Mouse (Mus musculus) embryonic facial prominence, embryonic 14.5 days (tissue): ENCODE measurements around the gene Furin. TPM values are rescaled to one million over a fixed set of nuclear protein-coding genes. Genes with fewer than 3 reads are reported as not detected.

ENCODE experiments used
- ATAC-seq: fragments of 200-750 bp; cut with Nextera tagmentation; 2 replicates; pipeline ENCODE4 v1.8.0; 2017; ENCODE audit warnings: low read depth, moderate number of reproducible peaks, moderate TSS enrichment
- DNase-seq: peaks from one replicate; pipeline ENCODE4 v3.0.0-alpha.2; 2015; ENCODE audit warnings: low spot score
- H3K27ac ChIP-seq: fragments of 300-500 bp; sonication (generic); replicated peaks from 2 replicates; pipeline ENCODE4 v1.5.1; 2014; ENCODE audit warnings: low read depth, mild to moderate bottlenecking, low read length, moderate library complexity
- H3K27me3 ChIP-seq: fragments of 300-500 bp; sonication (generic); replicated peaks from 2 replicates; pipeline ENCODE4 v1.6.1; 2014; ENCODE audit warnings: low read length; ENCODE audit not compliant: control insufficient read depth, insufficient read depth
- H3K36me3 ChIP-seq: fragments of 300-500 bp; sonication (generic); 2 replicates; pipeline ENCODE4 v1.6.1; 2014; ENCODE audit warnings: low read length, mixed read lengths; ENCODE audit not compliant: control insufficient read depth, insufficient read depth
- H3K4me1 ChIP-seq: fragments of 300-500 bp; sonication (generic); 2 replicates; pipeline ENCODE4 v1.6.1; 2014; ENCODE audit warnings: antibody characterized with exemption, low read length; ENCODE audit not compliant: control insufficient read depth, insufficient read depth
- H3K4me2 ChIP-seq: fragments of 300-500 bp; sonication (generic); 2 replicates; pipeline ENCODE4 v1.6.1; 2014; ENCODE audit warnings: low read depth, mild to moderate bottlenecking, low read length, moderate library complexity, mixed read lengths
- H3K4me3 ChIP-seq: fragments of 300-500 bp; sonication (generic); 2 replicates; pipeline ENCODE4 v1.5.1; 2014; ENCODE audit warnings: low read depth, mild to moderate bottlenecking, low read length
- H3K9ac ChIP-seq: fragments of 300-500 bp; sonication (generic); 2 replicates; pipeline ENCODE4 v1.6.1; 2014; ENCODE audit warnings: low read depth, mild to moderate bottlenecking, low read length, moderate library complexity, mixed read lengths
- H3K9me3 ChIP-seq: fragments of 300-500 bp; sonication (generic); 2 replicates; pipeline ENCODE4 v1.6.1; 2016; ENCODE audit warnings: low read length; ENCODE audit not compliant: control insufficient read depth
- WGBS: fragments of 180-500 bp; shearing (Covaris S2); extraction: QIAGEN DNeasy Blood & Tissue Kit; methylation state at CpG from one replicate; pipeline ENCODE4 v1.1.7; 2014; 5-methylcytosine and 5-hydroxymethylcytosine counted together
- polyA plus RNA-seq: library from polyadenylated mRNA; unstranded; fragments of >200 nt; fragmentation: Nextera tagmentation; extraction: Ambion mirVana; gene quantifications from 2 replicates; pipeline ENCODE4 v1.2.1, GENCODE M21; 2014

Gene Furin
- polyA plus RNA-seq, 1 experiment from 2014 or later: 17.2 TPM

DNA sequence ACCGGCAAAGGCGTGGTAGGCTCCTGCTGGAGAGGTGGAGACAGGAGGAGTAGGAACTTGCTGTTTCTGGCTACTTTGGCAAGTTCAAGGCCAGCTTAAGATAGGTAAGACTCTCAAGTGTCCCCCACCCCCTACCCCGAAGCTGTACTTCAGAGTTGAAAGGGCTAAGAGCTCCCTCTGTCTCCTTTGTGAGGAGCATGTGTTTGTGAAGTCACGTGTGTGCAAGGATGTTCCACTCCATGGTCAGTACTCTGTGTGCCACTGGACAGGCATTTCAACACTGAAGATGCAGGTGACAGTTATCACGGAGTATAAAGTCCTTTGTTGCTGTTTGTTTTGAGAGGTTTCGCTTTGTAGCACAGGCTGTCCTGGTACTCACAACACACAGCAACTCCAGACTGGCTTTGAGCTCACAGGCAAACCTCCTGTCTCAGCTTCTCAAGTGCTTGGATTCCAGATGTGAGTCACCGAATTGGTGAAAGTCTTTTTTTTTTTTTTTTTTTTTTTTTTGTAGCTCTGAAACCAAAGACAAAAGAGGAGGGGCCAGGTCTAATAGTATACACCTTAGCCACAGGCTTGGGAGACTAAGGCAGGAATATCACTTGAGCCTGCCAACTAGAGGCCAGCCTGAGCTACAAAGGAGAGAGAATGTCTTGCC is 41.1 kb upstream of the Furin start:
- DNase-seq: no peak
- Histone ChIP-seq H3K36me3 (no peaks in the 10 kb centered on the region), H3K27me3 (no peaks in the 10 kb centered on the region), H3K4me3 (no peak overlapping the region), H3K9ac (no peak overlapping the region), H3K4me2 (no peak overlapping the region), H3K27ac (no peak overlapping the region), H3K9me3 (no peaks in the 10 kb centered on the region), H3K4me1 (peaks cover 17% of the 10 kb centered on the region)
- WGBS: 77% methylated on average over 7 of the region's 7 CpGs
- ATAC-seq: no peak

DNA sequence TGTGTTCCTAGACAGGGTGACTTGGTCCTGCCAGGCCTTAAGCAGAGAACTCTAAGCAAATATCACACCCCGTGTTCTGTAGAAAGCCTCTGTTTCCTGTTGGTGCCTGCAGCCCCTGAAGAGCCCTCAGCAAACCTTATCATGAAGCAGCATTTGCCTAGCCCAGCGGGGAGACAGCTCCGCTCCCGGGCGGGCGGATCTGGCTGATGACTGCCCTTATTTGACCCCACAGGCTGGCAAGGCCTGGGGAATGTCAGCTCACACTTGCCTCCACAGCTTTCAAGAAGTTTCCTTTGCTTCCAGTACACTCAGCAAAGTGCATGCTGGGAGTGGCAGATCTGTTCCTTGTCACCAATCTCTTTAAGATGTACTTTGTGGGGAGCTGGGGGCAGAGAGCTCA is 40.3 kb upstream of the Furin start:
- Histone ChIP-seq H3K9me3 (no peaks in the 10 kb centered on the region), H3K27ac (no peak overlapping the region), H3K4me2 (no peak overlapping the region), H3K36me3 (no peaks in the 10 kb centered on the region), H3K27me3 (no peaks in the 10 kb centered on the region), H3K4me3 (no peak overlapping the region), H3K4me1 (peaks cover 17% of the 10 kb centered on the region), H3K9ac (no peak overlapping the region)
- ATAC-seq (no peak), DNase-seq (no peak)
- WGBS: 40% methylated on average over 6 of the region's 6 CpGs

DNA sequence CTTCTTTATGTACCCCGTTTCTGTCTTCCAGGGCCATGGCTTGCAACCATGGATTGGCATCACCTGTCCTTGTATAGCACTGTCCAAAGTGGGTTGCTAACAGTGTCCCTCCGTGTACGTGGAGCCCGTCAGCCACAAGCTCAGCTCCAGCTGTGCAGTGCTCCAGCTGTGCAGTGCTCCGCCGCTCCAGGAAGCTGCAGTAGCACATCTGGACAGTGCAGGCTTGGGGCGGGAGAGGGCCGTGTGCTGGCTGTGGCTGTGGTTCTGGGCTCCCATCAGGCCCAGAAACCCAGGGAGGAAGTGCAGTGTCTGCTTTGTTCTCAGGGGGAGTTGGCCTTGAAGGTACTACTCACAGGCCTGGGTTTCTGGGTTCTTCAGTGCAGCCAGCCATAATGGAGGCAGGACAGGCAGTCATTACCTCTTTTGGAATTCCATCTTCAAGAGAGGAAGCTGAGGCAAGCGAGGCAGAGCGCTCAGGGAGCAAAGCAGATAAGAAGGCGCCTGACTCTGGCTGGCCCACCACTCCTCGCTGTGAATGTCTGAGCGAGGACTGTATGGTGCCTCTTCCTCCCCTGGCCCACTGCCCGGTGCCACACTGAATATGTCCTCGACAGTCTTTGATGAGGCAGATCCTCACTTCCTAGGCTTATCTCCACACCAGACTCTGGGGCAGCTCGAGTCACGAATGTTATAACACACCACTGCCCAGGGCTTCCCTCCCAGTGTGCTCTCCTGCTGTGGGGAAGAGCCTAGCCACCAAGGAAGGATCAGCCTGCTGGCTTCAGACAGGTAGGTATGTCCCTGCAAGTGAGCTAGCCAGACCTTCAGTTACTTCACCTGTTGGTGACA is 39.4 kb upstream of the Furin start:
- Histone ChIP-seq H3K9ac (no peak overlapping the region), H3K27ac (no peak overlapping the region), H3K4me1 (peaks cover 20% of the 10 kb centered on the region), H3K9me3 (no peaks in the 10 kb centered on the region), H3K4me3 (no peak overlapping the region), H3K4me2 (no peak overlapping the region), H3K36me3 (no peaks in the 10 kb centered on the region), H3K27me3 (no peaks in the 10 kb centered on the region)
- 71% methylated on average over 17 of the region's 17 CpGs for WGBS
- no peak for DNase-seq
- no peak for ATAC-seq

DNA sequence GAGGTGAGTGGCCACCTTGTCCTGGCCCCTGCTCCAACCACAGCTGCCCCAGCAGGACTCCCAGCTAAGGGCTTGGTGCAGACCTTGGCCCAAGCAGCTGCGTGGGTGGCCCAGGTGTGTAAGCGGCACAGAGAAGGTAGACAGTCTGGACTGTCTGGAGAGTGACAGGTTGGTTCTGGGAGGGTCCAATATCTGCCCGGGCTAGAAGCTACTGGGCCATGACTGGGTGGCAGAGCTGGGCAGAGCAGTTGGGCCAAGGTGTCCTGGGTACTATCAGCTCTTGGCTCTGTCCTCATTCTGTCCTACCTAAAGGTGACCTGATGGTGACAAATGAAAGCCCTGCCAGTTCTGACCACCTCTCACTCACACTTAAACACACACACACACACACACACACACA is 37.9 kb upstream of the Furin start:
- ATAC-seq: no peak
- no peak overlapping the region for H3K27ac ChIP-seq

DNA sequence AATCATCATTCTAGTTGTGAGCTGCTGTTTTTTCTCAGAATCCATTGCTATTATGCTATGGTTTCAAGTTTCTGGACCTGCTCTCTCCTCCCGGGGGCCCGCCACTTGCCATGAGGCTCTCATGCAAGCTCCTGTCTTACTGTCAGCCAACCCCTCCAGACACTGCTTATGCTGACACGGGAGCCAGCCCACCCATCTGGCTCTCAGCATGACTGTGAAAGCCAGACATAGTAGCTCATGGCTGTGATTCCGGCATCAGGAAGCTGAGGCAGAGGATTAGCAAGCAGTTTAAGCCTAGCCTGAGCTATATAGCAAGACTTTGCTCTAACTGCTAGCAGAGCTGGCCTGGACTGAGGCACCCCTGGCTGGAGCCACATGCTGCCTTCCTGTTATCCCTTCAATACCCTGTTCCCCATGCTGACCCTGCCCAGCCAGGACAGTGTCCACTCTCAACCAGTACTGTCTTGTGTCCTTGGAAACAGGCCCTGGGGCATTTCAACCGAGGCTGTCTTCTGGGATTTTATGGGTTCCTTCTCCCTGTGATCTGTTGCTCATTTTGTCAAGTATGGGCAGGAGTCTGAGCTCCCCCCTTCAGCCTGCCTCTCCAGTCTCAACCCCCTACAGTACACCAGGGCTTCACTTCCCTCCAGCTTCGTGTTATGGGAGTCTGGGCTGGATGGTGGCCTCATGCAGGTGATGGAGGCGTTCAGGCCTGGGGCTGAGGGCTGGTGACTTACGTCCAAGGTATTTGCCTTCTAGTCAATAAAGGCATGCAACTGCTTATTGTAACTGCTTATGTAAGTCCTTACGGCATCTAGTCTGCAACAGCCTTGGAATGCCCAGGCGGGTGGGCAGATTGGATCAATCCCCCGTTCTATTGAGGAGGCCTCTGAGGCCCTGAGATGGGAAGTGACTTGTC is 37.0 kb upstream of the Furin start:
- Histone ChIP-seq H3K9me3 (no peaks in the 10 kb centered on the region), H3K4me2 (no peak overlapping the region), H3K4me3 (no peak overlapping the region), H3K27me3 (no peaks in the 10 kb centered on the region), H3K27ac (0 out of 2 replicates have a peak overlapping the region, but pooled peaks have one; percentile 12), H3K36me3 (no peaks in the 10 kb centered on the region), H3K9ac (no peak overlapping the region), H3K4me1 (peaks cover 26% of the 10 kb centered on the region)
- WGBS: 44% methylated on average over 11 of the region's 11 CpGs
- DNase-seq: peak; percentile 69
- peak; percentile 38; the same call in 1 of the 2 replicates for ATAC-seq

More for the DNA sequence above, 37.9 kb upstream of the Furin start:
- WGBS: 75% methylated on average over 3 of the region's 3 CpGs
- Histone ChIP-seq H3K9ac (no peak overlapping the region), H3K4me2 (no peak overlapping the region), H3K4me1 (peaks cover 26% of the 10 kb centered on the region), H3K36me3 (no peaks in the 10 kb centered on the region), H3K27me3 (no peaks in the 10 kb centered on the region), H3K4me3 (no peak overlapping the region), H3K9me3 (no peaks in the 10 kb centered on the region)
- DNase-seq: no peak

DNA sequence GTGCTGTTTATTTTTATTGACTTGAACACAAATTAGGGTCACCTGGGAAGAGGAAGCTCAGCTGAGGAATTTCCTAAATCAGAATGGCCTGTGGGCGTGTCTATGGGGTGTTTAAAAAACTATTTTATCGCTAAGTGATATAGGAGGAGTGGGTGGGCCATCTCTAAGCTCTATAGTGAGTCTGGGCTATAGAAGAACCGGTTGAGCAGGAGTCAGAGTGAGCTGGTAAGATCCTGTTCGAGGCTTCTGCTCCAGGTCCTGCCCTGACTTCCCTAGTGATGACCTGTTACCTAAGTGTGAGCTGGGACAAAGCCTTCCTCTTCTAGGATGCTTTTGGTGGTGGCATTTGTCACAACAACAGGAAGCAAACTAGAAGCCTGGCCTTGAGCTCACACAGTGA is 35.4 kb upstream of the Furin start:
- DNase-seq: no peak
- H3K36me3 ChIP-seq: no peaks in the 10 kb centered on the region
- H3K27me3 ChIP-seq: no peaks in the 10 kb centered on the region
- H3K9me3 ChIP-seq: no peaks in the 10 kb centered on the region
- 0 out of 2 replicates have a peak, but pooled peaks have one; percentile 28 for ATAC-seq
- H3K27ac ChIP-seq: no peak overlapping the region
- H3K4me2 ChIP-seq: no peak overlapping the region
- 52% methylated on average over 4 of the region's 4 CpGs for WGBS
- H3K4me3 ChIP-seq: no peak overlapping the region
- H3K9ac ChIP-seq: no peak overlapping the region
- H3K4me1 ChIP-seq: peaks cover 26% of the 10 kb centered on the region

DNA sequence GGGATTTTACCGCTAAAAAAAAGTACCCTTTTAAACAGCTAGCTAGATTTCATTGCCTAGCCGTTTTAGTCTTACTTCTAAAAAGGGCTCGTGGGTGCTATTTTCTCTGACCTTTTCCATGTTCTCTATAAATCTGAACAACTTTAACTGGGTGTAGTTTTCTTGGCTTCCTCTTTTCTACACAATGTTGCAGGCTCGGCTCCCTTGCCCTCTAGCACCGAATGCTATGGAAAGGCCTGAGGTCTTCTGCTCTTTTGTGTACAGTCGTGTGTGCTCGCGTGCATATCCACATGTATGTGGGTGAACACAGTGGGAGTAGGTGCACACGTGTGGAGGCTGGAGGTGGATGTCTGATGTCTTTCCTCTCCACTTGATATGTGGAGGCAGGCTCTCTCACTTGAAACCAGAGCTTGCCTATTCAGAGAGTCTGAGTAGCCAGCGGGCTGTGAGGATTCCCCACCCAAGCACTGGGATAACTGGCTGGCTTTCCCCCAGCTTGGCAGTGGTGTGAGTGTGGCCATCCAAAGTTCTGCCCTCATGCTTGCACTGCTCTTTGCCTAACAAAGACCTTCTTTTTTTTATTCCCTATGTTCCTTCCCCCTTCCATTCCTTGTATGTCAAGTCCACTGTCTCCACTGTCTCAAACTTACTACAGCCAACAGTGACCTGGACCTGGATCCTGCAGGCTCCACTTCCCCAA is 34.7 kb upstream of the Furin start:
- Histone ChIP-seq H3K27me3 (no peaks in the 10 kb centered on the region), H3K9ac (no peak overlapping the region), H3K27ac (no peak overlapping the region; the same call in 1 of the 2 replicates), H3K36me3 (no peaks in the 10 kb centered on the region), H3K4me2 (no peak overlapping the region), H3K4me3 (no peak overlapping the region), H3K4me1 (peaks cover 26% of the 10 kb centered on the region), H3K9me3 (no peaks in the 10 kb centered on the region)
- DNase-seq (no peak), ATAC-seq (no peak)
- WGBS: 78% methylated on average over 10 of the region's 10 CpGs
